Mouse (Mus musculus): ENCODE data around the gene Hcfc1r1.

DNA sequence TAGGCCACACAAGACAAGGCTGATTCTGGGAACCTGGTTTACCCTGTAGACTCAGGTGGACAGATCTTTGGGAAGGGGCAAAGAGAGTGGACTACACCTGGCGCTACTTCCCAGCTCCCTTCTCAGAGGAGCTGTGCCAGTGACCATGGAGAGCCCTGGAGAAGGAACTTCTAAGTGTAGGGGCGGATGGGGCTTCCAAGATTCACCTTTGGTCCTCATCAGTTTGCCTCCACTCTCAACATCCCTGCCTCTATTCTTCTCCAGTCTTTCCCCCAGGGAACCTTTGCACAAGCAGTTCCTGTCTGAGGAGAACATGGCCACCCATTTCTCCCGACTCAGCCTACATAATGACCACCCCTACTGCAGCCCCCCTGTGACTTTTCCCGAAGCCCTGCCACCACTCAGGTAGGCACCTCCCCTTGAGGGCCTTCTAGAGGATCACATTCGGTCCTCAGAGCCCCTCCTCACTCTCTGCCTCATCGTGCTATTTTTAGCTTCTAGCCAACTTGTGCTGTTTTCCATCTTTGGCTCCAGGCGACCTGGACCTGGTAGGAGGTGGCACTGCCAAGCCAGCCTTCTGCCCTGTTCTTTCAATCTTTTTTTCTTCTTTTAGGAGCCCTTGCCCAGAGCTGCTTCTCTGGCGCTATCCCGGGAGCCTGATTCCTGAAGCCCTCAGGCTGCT lies 1.0 kb downstream of the Hcfc1r1 start:
- TF ChIP-seq EP300 (IDR thresholded peaks at IDR 0.05; ENCODE audit: insufficient read depth, low read depth, low read length) (no peak), CTCF (IDR thresholded peaks at IDR 0.05) (no peak)

All from heart, adult 2 months (tissue).